Mouse (Mus musculus) CD4-positive, CD25-positive, alpha-beta regulatory T cell, adult 9 weeks (primary cell): ENCODE data around the gene Tars. TPM values are rescaled to one million over a fixed set of nuclear protein-coding genes. Genes with fewer than 3 reads are reported as not detected.

Experiments used
- polyA plus RNA-seq: library from polyadenylated mRNA; unstranded; fragments of 100-300 nt; shearing (Covaris generic); gene quantifications from one replicate; pipeline ENCODE4 v1.2.1, GENCODE M21; 2017

Gene Tars
- 113 TPM for polyA plus RNA-seq

GRCm38 (mm10) chr15:11399356-11400067 lies at the start of gene Tars:
Gene Tars (minus strand): TSS chr15:11399665.

